Mouse (Mus musculus) gastrocnemius, postnatal 25 days (tissue): ENCODE data around the gene Lrrc20. TPM values are rescaled to one million over a fixed set of nuclear protein-coding genes. Genes with fewer than 3 reads are reported as not detected.

Source experiments
- total RNA-seq, 2 experiments: library from RNA; stranded (reverse); gene quantifications; 1 replicate in 1 of 2; 2 replicates in 1 of 2; pipeline ENCODE4 v1.2.3; 2021

Lrrc20 gene
- total RNA-seq, 2 experiments from 2014 or later, result 114 to 132 TPM

Other genes with a start within 250 kb of the Lrrc20 start
- gene Adamts14, start 202.4 kb upstream of the Lrrc20 start, total RNA-seq, result 1 to 10 TPM; 2.1 to 2.4 TPM
- not detected for gene Prf1, start 178.0 kb upstream of the Lrrc20 start, total RNA-seq
- 1 to 10 TPM; 3.8 to 9.8 TPM for gene Pald1, start 92.3 kb upstream of the Lrrc20 start, total RNA-seq
- gene Nodal, start 57.8 kb upstream of the Lrrc20 start, total RNA-seq, result not detected
- 100 to 1,000 TPM in 1 of 2 experiments, 10 to 100 TPM in 1; 94.8 to 112 TPM for gene Eif4ebp2, start 23.1 kb upstream of the Lrrc20 start, total RNA-seq
- not detected for gene Npffr1, start 119.7 kb downstream of the Lrrc20 start, total RNA-seq
- 10 to 100 TPM; 46.7 to 51.8 TPM for gene Ppa1, start 172.8 kb downstream of the Lrrc20 start, total RNA-seq
- gene Sar1a, start 204.5 kb downstream of the Lrrc20 start, total RNA-seq, result 100 to 1,000 TPM in 1 of 2 experiments, 10 to 100 TPM in 1; 99.2 to 113 TPM
- gene Tysnd1, start 219.7 kb downstream of the Lrrc20 start, total RNA-seq, result 10 to 100 TPM; 10.6 to 12.9 TPM
- 10 to 100 TPM; 13.5 to 19.4 TPM for gene Aifm2, start 239.5 kb downstream of the Lrrc20 start, total RNA-seq